Mouse (Mus musculus) forebrain, embryonic 16.5 days (tissue): Measurements from ENCODE around the gene Katnal1. TPM values are rescaled to one million over a fixed set of nuclear protein-coding genes. Genes with fewer than 3 reads are reported as not detected.
A peak's percentile ranks its signal among the peaks of the same experiment; 100 is the strongest.

ENCODE experiments used
- ATAC-seq: fragments of 200-750 bp; cut with Nextera tagmentation; 2 replicates; pipeline ENCODE4 v1.8.0; 2017; ENCODE audit warnings: mild to moderate bottlenecking, moderate library complexity
- H3K27ac ChIP-seq: fragments of 300-500 bp; sonication (generic); 2 replicates; pipeline ENCODE4 v1.5.1; 2014; ENCODE audit warnings: low read length, control low read depth
- H3K27me3 ChIP-seq: fragments of 300-500 bp; sonication (generic); replicated peaks from 2 replicates; pipeline ENCODE4 v1.6.1; 2014; ENCODE audit warnings: low read length; ENCODE audit not compliant: control insufficient read depth, insufficient read depth
- H3K36me3 ChIP-seq: fragments of 300-500 bp; sonication (generic); 2 replicates; pipeline ENCODE4 v1.6.1; 2014; ENCODE audit not compliant: control insufficient read depth, insufficient read depth
- H3K4me1 ChIP-seq: fragments of 300-500 bp; sonication (generic); replicated peaks from 2 replicates; pipeline ENCODE4 v1.6.1; 2014; ENCODE audit warnings: low read length; ENCODE audit not compliant: control insufficient read depth, insufficient read depth
- H3K4me2 ChIP-seq: fragments of 300-500 bp; sonication (generic); 2 replicates; pipeline ENCODE4 v1.6.1; 2014; ENCODE audit warnings: mild to moderate bottlenecking, low read length, control low read depth
- H3K4me3 ChIP-seq: fragments of 300-500 bp; sonication (generic); replicated peaks from 2 replicates; pipeline ENCODE4 v1.5.1; 2014; ENCODE audit warnings: mild to moderate bottlenecking, low read length, control low read depth
- H3K9ac ChIP-seq: fragments of 300-500 bp; sonication (generic); replicated peaks from 2 replicates; pipeline ENCODE4 v1.6.1; 2014; ENCODE audit warnings: low read depth, low read length, control low read depth
- H3K9me3 ChIP-seq: fragments of 300-500 bp; sonication (generic); 2 replicates; pipeline ENCODE4 v1.6.1; 2016; ENCODE audit warnings: low read length; ENCODE audit not compliant: control insufficient read depth
- WGBS: fragments of 180-500 bp; shearing (Covaris S2); extraction: QIAGEN DNeasy Blood & Tissue Kit; methylation state at CpG from one replicate; pipeline ENCODE4 v1.1.7; 2014; 5-methylcytosine and 5-hydroxymethylcytosine counted together
- polyA plus RNA-seq: library from polyadenylated mRNA; unstranded; fragments of >200 nt; fragmentation: Nextera tagmentation; extraction: Ambion mirVana; gene quantifications from 2 replicates; pipeline ENCODE4 v1.2.1, GENCODE M21; 2015

Katnal1 gene
- polyA plus RNA-seq, 1 experiment from 2014 or later: 44.3 TPM

DNA sequence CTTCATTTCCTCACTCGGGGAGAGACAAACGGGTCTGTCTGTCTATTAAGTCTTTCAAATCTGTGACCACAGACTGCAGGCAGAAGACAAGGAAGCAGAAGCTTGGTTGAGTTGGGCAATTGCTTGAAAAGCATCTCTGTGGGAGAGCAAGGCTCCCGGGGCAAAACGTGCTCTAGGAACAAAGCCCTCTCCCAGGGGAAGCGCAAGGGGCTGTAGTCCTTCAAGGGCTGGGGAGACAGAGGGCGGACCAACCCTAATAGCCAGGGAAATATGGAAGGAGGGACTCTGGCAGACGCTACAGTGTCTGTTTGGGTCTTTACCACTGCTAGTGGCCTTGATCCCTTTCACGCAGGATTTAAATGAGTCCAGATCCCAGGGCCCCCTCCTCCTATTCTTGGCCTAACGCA lies 98.0 kb downstream of the Katnal1 start:
- ATAC-seq: no peak
- H3K27me3 ChIP-seq: no peaks in the 10 kb centered on the region; the same call in 1 of the 2 replicates
- peak overlapping the region; percentile 45 for H3K4me2 ChIP-seq
- H3K27ac ChIP-seq: no peak overlapping the region
- WGBS: 5% methylated on average over 9 of the region's 9 CpGs
- peaks cover 10% of the 10 kb centered on the region; the same call in 1 of the 2 replicates for H3K4me1 ChIP-seq
- H3K9ac ChIP-seq: peak overlapping the region; percentile 46
- H3K9me3 ChIP-seq: no peaks in the 10 kb centered on the region
- H3K4me3 ChIP-seq: peak overlapping the region; percentile 22
- no peaks in the 10 kb centered on the region for H3K36me3 ChIP-seq

DNA sequence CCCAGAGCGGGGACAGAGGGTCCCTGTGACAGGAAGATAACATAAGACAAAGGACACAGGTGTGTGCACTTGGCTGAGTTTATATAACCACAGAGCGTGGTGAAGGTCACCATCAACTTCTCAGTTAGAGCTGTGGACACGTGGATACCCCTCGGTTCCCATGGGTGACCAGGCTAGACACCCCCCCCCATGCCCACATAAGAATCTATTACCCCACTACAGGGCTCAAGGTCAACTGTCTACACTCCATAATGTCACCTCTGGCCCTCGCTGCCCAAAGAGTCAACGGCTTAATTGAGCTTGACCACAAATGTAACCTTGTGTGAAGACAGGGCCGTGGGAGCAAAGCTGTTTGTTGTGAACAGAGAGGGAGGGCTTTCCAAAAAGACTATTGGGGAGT lies 103.4 kb downstream of the Katnal1 start:
- H3K4me1 ChIP-seq: peaks cover 7% of the 10 kb centered on the region
- no peak overlapping the region for H3K4me2 ChIP-seq
- H3K9me3 ChIP-seq: no peaks in the 10 kb centered on the region
- ATAC-seq: no peak
- no peaks in the 10 kb centered on the region for H3K36me3 ChIP-seq
- no peak overlapping the region for H3K9ac ChIP-seq
- H3K27ac ChIP-seq: no peak overlapping the region
- 84% methylated on average over 7 of the region's 7 CpGs for WGBS
- H3K27me3 ChIP-seq: no peaks in the 10 kb centered on the region
- H3K4me3 ChIP-seq: no peak overlapping the region

DNA sequence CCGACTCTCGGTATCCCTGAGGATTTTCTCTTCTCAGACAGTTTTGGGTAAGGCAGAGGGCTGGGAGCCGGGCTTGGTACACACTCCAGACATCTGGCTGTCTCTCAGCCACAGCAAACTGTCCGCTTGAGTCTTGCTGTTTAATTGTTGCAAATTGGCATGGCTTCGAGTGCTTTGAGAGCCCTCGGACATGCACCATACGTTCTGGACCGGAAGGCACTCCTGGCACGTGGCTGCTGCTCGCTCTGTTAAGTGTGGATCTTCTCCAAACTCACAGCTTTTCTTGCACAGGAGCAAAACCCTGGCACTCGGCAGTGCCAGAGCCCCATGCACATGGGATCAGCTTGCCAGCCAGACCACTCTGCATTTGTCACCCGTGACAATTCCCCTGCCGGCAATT lies 106.3 kb downstream of the Katnal1 start:
- Histone ChIP-seq H3K4me1 (peaks cover 12% of the 10 kb centered on the region), H3K27ac (no peak overlapping the region), H3K4me3 (no peak overlapping the region), H3K27me3 (no peaks in the 10 kb centered on the region), H3K9ac (no peak overlapping the region), H3K9me3 (no peaks in the 10 kb centered on the region), H3K36me3 (no peaks in the 10 kb centered on the region), H3K4me2 (no peak overlapping the region)
- ATAC-seq: peak; percentile 62
- 54% methylated on average over 13 of the region's 13 CpGs for WGBS

Other genes with a start within 250 kb of the Katnal1 start
- 4.4 and 5.8 TPM in 2 replicates for gene Gm42791, start 65.8 kb upstream of the Katnal1 start, polyA plus RNA-seq